Mouse (Mus musculus) frontal cortex, postnatal 25 days (tissue): ENCODE measurements around the gene Zmynd8.
"Not testable (repeated sequence)": the region's sequence is repeated elsewhere in the genome, so short reads cannot be mapped to it uniquely, and the experiment has no call there.

Experiments used
- DNase-seq, 2 experiments: peaks; one replicate each; pipeline ENCODE4 v3.0.0; 2022; ENCODE audit warnings: low spot score in 2 of 2

The Zmynd8 gene

GRCm38 (mm10) chr2:165808179-165808975, 90.4 kb downstream of the Zmynd8 start:
- DNase-seq, result no peak

- DNase-seq, result not testable (repeated sequence)
Observed at GRCm38 (mm10) chr2:165800174-165800573, 98.6 kb downstream of the Zmynd8 start.

- no peak for DNase-seq
Observed at GRCm38 (mm10) chr2:165797876-165798275, 100.9 kb downstream of the Zmynd8 start.

- DNase-seq, result no peak
Observed at GRCm38 (mm10) chr2:165793283-165793638, 105.6 kb downstream of the Zmynd8 start.

- DNase-seq, result no peak
Observed at GRCm38 (mm10) chr2:165792431-165793282, 106.2 kb downstream of the Zmynd8 start.

GRCm38 (mm10) chr2:165791657-165792056, 107.2 kb downstream of the Zmynd8 start:
- DNase-seq, result peak in 1 of 2 experiments; percentile 53

- DNase-seq, result no peak
Observed at GRCm38 (mm10) chr2:165791026-165791425, 107.8 kb downstream of the Zmynd8 start.

- no peak for DNase-seq
Observed at GRCm38 (mm10) chr2:165789667-165790066, 109.1 kb downstream of the Zmynd8 start.

GRCm38 (mm10) chr2:165788796-165789195, 110.0 kb downstream of the Zmynd8 start:
- no peak for DNase-seq

GRCm38 (mm10) chr2:165788005-165788404, 110.8 kb downstream of the Zmynd8 start:
- DNase-seq, result peak; percentile 29 to 54

- no peak for DNase-seq
Observed at GRCm38 (mm10) chr2:165786467-165786866, 112.3 kb downstream of the Zmynd8 start.

- no peak for DNase-seq
Observed at GRCm38 (mm10) chr2:165785312-165786036, 113.3 kb downstream of the Zmynd8 start.

- peak; percentile 77 to 79 for DNase-seq
Observed at GRCm38 (mm10) chr2:165782324-165782723, 116.5 kb downstream of the Zmynd8 start.

GRCm38 (mm10) chr2:165778927-165779326, 119.9 kb downstream of the Zmynd8 start:
- DNase-seq, result peak; percentile 66 to 71

- no peak for DNase-seq
Observed at GRCm38 (mm10) chr2:165769375-165769948, 129.4 kb downstream of the Zmynd8 start.

- DNase-seq, result no peak
Observed at GRCm38 (mm10) chr2:165768805-165769358, 129.9 kb downstream of the Zmynd8 start.

- no peak for DNase-seq
Observed at GRCm38 (mm10) chr2:165759421-165759985, 139.3 kb downstream of the Zmynd8 start.

- no peak for DNase-seq
Observed at GRCm38 (mm10) chr2:165758534-165758933, 140.3 kb downstream of the Zmynd8 start.

- DNase-seq, result no peak
Observed at GRCm38 (mm10) chr2:165757799-165758198, 141.0 kb downstream of the Zmynd8 start.

- no peak for DNase-seq
Observed at GRCm38 (mm10) chr2:165752704-165753103, 146.1 kb downstream of the Zmynd8 start.

GRCm38 (mm10) chr2:165751068-165751467, 147.7 kb downstream of the Zmynd8 start:
- no peak for DNase-seq
